Comparison of ENCODE assay signal across 8 mouse cellular contexts in the genomic region with DNA sequence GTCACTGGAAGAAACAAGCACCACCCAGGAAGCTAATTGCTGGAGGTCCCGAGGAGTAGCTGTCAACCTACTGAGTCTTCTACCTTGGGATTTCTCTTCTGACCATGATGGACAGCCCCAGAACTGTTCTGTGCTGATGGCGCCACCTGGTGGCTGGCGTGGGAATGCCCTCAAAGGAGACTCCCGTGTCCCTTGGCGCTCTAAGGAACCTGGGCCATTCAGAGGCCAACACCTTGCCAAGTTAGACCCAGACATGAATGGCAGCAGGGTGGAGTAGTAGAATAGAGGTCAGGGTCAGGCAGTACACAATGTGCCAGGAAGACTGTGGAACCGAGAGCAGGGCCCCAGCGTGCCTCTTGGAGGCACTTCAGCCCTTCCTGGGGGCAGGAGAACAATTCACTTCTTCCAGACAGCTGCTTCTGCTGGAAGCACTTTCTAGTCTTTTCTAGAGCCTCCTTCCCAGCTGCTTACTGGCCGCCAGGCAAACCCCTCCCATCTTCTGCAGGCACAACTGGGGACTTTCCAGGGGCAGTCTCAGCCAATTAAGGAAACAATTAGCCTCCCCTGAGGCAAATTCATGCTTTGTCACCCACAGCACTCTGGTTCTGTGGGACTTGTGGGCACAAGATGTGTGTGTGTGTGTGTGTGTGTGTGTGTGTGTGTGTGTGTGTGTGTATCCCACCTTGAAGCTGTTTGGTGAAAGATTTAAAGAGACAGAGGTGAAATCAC. TPM values are rescaled to one million over a fixed set of nuclear protein-coding genes. Genes with fewer than 3 reads are reported as not detected.
DNase-seq lines count a peak whose midpoint lies in the region; ATAC-seq and TF ChIP-seq lines count a peak whose summit lies in the region.

No protein-coding gene starts in this region.

- DNase-seq in B cell, adult 2 months: peak; percentile 94 to 95
- DNase-seq in adrenal gland, postnatal 10 days: peak; percentile 96
- DNase-seq in embryonic facial prominence, embryonic 10.5 days (ENCODE audit: low spot score): peak; percentile 89
- peak; percentile 52 for DNase-seq in liver, adult 2 months (ENCODE audit: extremely low read depth, low read depth, low spot score)
- DNase-seq in ovary, adult 18-20 months (ENCODE audit: low spot score): peak; percentile 59
- peak; percentile 91 for DNase-seq in thymus, adult 2 months

- H3K4me1 ChIP-seq in embryonic facial prominence, embryonic 10.5 days: peaks cover 58% of the 10 kb centered on the region
- peaks cover 68% of the 10 kb centered on the region for H3K4me1 ChIP-seq in kidney, embryonic 15.5 days
- H3K4me1 ChIP-seq in liver, adult 2 months (ENCODE audit: control insufficient read depth, insufficient read depth, low read length): no peaks in the 10 kb centered on the region
- H3K4me1 ChIP-seq in thymus, adult 2 months (replicated peaks; ENCODE audit: control insufficient read depth, insufficient read depth, low read length): peaks cover 57% of the 10 kb centered on the region

- H3K36me3 ChIP-seq in embryonic facial prominence, embryonic 10.5 days (replicated peaks): no peaks in the 10 kb centered on the region
- H3K36me3 ChIP-seq in kidney, embryonic 15.5 days: no peaks in the 10 kb centered on the region
- H3K36me3 ChIP-seq in liver, adult 2 months (ENCODE audit: control insufficient read depth, insufficient read depth, low read length): no peaks in the 10 kb centered on the region
- no peaks in the 10 kb centered on the region for H3K36me3 ChIP-seq in thymus, adult 2 months (ENCODE audit: control insufficient read depth, insufficient read depth, low read length)

- ATAC-seq in granulocyte monocyte progenitor cell, adult 5-6 weeks (replicated peaks; ENCODE audit: poor library complexity, severe bottlenecking): peak; percentile 29
- ATAC-seq in kidney, embryonic 15.5 days (replicated peaks; ENCODE audit: low FRiP score): peak; percentile 44; the same call in 1 of the 2 replicates

- H3K9ac ChIP-seq in kidney, embryonic 15.5 days: no peak overlapping the region
- H3K9ac ChIP-seq in liver, adult 2 months (ENCODE audit: low read depth, low read length): no peak overlapping the region

- WGBS in embryonic facial prominence, embryonic 10.5 days: 3% methylated on average over 8 of the region's 8 CpGs
- WGBS in kidney, embryonic 15.5 days: 2% methylated on average over 8 of the region's 8 CpGs
- WGBS in liver, adult 2 months: 22% methylated on average over 8 of the region's 8 CpGs
- 3% methylated on average over 8 of the region's 8 CpGs for WGBS in thymus, adult 2 months

- no peak overlapping the region for H3K4me3 ChIP-seq in embryonic facial prominence, embryonic 10.5 days
- H3K4me3 ChIP-seq in kidney, embryonic 15.5 days (replicated peaks): no peak overlapping the region
- H3K4me3 ChIP-seq in liver, adult 2 months (ENCODE audit: insufficient read depth, low read depth, low read length): no peak overlapping the region
- no peak overlapping the region for H3K4me3 ChIP-seq in thymus, adult 2 months (ENCODE audit: control insufficient read depth, insufficient read depth, low read length)

- H3K27ac ChIP-seq in embryonic facial prominence, embryonic 10.5 days (replicated peaks): no peak overlapping the region
- peak overlapping the region; percentile 24; the same call in 1 of the 2 replicates for H3K27ac ChIP-seq in kidney, embryonic 15.5 days
- H3K27ac ChIP-seq in liver, adult 2 months (replicated peaks; ENCODE audit: insufficient read depth, low read depth, low read length): no peak overlapping the region
- H3K27ac ChIP-seq in thymus, adult 2 months (ENCODE audit: control insufficient read depth, insufficient read depth, low read length): no peak overlapping the region

- TF ChIP-seq CTCF in liver, adult 2 months (IDR thresholded peaks at IDR 0.05; ENCODE audit: low read depth, low read length): peak; percentile 98
- TF ChIP-seq CTCF in thymus, adult 2 months (IDR thresholded peaks at IDR 0.05; ENCODE audit: borderline replicate concordance, control insufficient read depth, extremely low read depth, insufficient read depth, low read length, poor library complexity): peak; percentile 94

- TF ChIP-seq POLR2A in liver, adult 2 months (IDR thresholded peaks at IDR 0.05; ENCODE audit: extremely low read depth, insufficient read depth, low read length): no peak
- TF ChIP-seq POLR2A in thymus, adult 2 months (IDR thresholded peaks at IDR 0.05; ENCODE audit: control insufficient read depth, extremely low read depth, insufficient read depth, low read length, poor library complexity): no peak

- H3K9me3 ChIP-seq in embryonic facial prominence, embryonic 10.5 days: no peaks in the 10 kb centered on the region
- no peaks in the 10 kb centered on the region for H3K9me3 ChIP-seq in kidney, embryonic 15.5 days (replicated peaks)

- peaks cover 71% of the 10 kb centered on the region for H3K27me3 ChIP-seq in embryonic facial prominence, embryonic 10.5 days (replicated peaks; ENCODE audit: low read depth, poor library complexity, severe bottlenecking)
- H3K27me3 ChIP-seq in kidney, embryonic 15.5 days: peaks cover 25% of the 10 kb centered on the region
- H3K27me3 ChIP-seq in liver, adult 2 months (ENCODE audit: control insufficient read depth, insufficient read depth, low read length): no peaks in the 10 kb centered on the region
- H3K27me3 ChIP-seq in thymus, adult 2 months (ENCODE audit: control insufficient read depth, insufficient read depth, low read length): no peaks in the 10 kb centered on the region

- H3K4me2 ChIP-seq in kidney, embryonic 15.5 days: no peak overlapping the region

- no peaks in the 10 kb centered on the region for H3K79me2 ChIP-seq in liver, adult 2 months (ENCODE audit: control insufficient read depth, insufficient read depth, low read length)

RNA-seq across cellular contexts. Expression of gene Nfam1, which starts 4.8 kb away (rescaled TPM):
- 1 to 10 TPM; 3.2 to 4.5 TPM for total RNA-seq in adrenal gland, postnatal 10 days (2021)
- 2.4 and 2.6 TPM in 2 replicates for polyA plus RNA-seq in embryonic facial prominence, embryonic 10.5 days (2016; fragmentation: Nextera tagmentation; extraction: Ambion mirVana)
- total RNA-seq in granulocyte monocyte progenitor cell, adult 5-6 weeks (2014; fragmentation: Nextera tagmentation): 60.7 and 62.4 TPM in 2 replicates
- 45.3 and 52.8 TPM in 2 replicates for total RNA-seq in granulocyte monocyte progenitor cell, adult 5-6 weeks (2017)
- 2.9 and 3.0 TPM in 2 replicates for polyA plus RNA-seq in kidney, embryonic 15.5 days (2015; fragmentation: Nextera tagmentation; extraction: Ambion mirVana)
- 1.1 and 1.5 TPM in 2 replicates for total RNA-seq in liver, adult 2 months (2014; rRNA removed)
- 1.8 and 3.2 TPM in 2 replicates for polyA plus RNA-seq in liver, adult 2 months (2012; rRNA removed)
- polyA plus RNA-seq in thymus, adult 2 months (2012; rRNA removed): 8.1 and 9.8 TPM in 2 replicates

RNA-seq across cellular contexts. Expression of gene Tcf20, which starts 50.2 kb away (rescaled TPM):
- total RNA-seq in adrenal gland, postnatal 10 days (2021): 10 to 100 TPM; 70.8 to 71.5 TPM
- 8.4 and 8.5 TPM in 2 replicates for polyA plus RNA-seq in embryonic facial prominence, embryonic 10.5 days (2016; fragmentation: Nextera tagmentation; extraction: Ambion mirVana)
- 52.2 and 56.9 TPM in 2 replicates for total RNA-seq in granulocyte monocyte progenitor cell, adult 5-6 weeks (2014; fragmentation: Nextera tagmentation)
- 76.8 and 81.2 TPM in 2 replicates for total RNA-seq in granulocyte monocyte progenitor cell, adult 5-6 weeks (2017)
- polyA plus RNA-seq in kidney, embryonic 15.5 days (2015; fragmentation: Nextera tagmentation; extraction: Ambion mirVana): 8.4 and 9.3 TPM in 2 replicates
- total RNA-seq in liver, adult 2 months (2014; rRNA removed): 22.6 and 23.4 TPM in 2 replicates
- polyA plus RNA-seq in liver, adult 2 months (2012; rRNA removed): 8.7 and 10.9 TPM in 2 replicates
- 48.7 and 69.3 TPM in 2 replicates for polyA plus RNA-seq in thymus, adult 2 months (2012; rRNA removed)

RNA-seq across cellular contexts. Expression of gene Serhl, which starts 51.4 kb away (rescaled TPM):
- total RNA-seq in adrenal gland, postnatal 10 days (2021): 10 to 100 TPM; 71.2 to 89.2 TPM
- polyA plus RNA-seq in embryonic facial prominence, embryonic 10.5 days (2016; fragmentation: Nextera tagmentation; extraction: Ambion mirVana): 49.0 and 50.5 TPM in 2 replicates
- 48.6 and 66.5 TPM in 2 replicates for total RNA-seq in granulocyte monocyte progenitor cell, adult 5-6 weeks (2014; fragmentation: Nextera tagmentation)
- 28.0 and 39.1 TPM in 2 replicates for total RNA-seq in granulocyte monocyte progenitor cell, adult 5-6 weeks (2017)
- polyA plus RNA-seq in kidney, embryonic 15.5 days (2015; fragmentation: Nextera tagmentation; extraction: Ambion mirVana): 54.1 and 59.4 TPM in 2 replicates
- 51.6 and 58.1 TPM in 2 replicates for total RNA-seq in liver, adult 2 months (2014; rRNA removed)
- polyA plus RNA-seq in liver, adult 2 months (2012; rRNA removed): 59.6 and 80.6 TPM in 2 replicates
- 64.9 and 82.9 TPM in 2 replicates for polyA plus RNA-seq in thymus, adult 2 months (2012; rRNA removed)
